Mouse (Mus musculus): Measurements from ENCODE around the gene Ttc29. TPM values are rescaled to one million over a fixed set of nuclear protein-coding genes. Genes with fewer than 3 reads are reported as not detected.

Ttc29 gene
- not detected in 2 replicates for polyA plus RNA-seq (2012; rRNA removed)

GRCm38 (mm10) chr8:78213074-78213473 lies at the start of gene Ttc29:
Gene Ttc29 (plus strand): TSS chr8:78213297.
- TF ChIP-seq CTCF (IDR thresholded peaks at IDR 0.05; ENCODE audit: borderline replicate concordance, control insufficient read depth, extremely low read depth, insufficient read depth, low read length, poor library complexity) = no peak
- no peak for TF ChIP-seq POLR2A (IDR thresholded peaks at IDR 0.05; ENCODE audit: control insufficient read depth, extremely low read depth, insufficient read depth, low read length, poor library complexity)
- no peaks in the 10 kb centered on the region for H3K27me3 ChIP-seq (ENCODE audit: control insufficient read depth, insufficient read depth, low read length)
- H3K27ac ChIP-seq (ENCODE audit: control insufficient read depth, insufficient read depth, low read length) = no peak within 1 kb of the TSS
- H3K36me3 ChIP-seq (ENCODE audit: control insufficient read depth, insufficient read depth, low read length) = no peaks in the 10 kb centered on the region
- 31% methylated on average over 11 of the region's 11 CpGs for WGBS
- DNase-seq = no peak
- no peaks in the 10 kb centered on the region for H3K4me1 ChIP-seq (replicated peaks; ENCODE audit: control insufficient read depth, insufficient read depth, low read length)
- H3K4me3 ChIP-seq (ENCODE audit: control insufficient read depth, insufficient read depth, low read length) = no peak within 1 kb of the TSS

GRCm38 (mm10) chr8:78171351-78171750 lies 41.7 kb upstream of the Ttc29 start:
- TF ChIP-seq POLR2A (IDR thresholded peaks at IDR 0.05; ENCODE audit: control insufficient read depth, extremely low read depth, insufficient read depth, low read length, poor library complexity) = no peak
- TF ChIP-seq CTCF (IDR thresholded peaks at IDR 0.05; ENCODE audit: borderline replicate concordance, control insufficient read depth, extremely low read depth, insufficient read depth, low read length, poor library complexity) = no peak
- DNase-seq = no peak
- WGBS = 84% methylated on average over 1 of the region's 1 CpGs
- H3K27me3 ChIP-seq (ENCODE audit: control insufficient read depth, insufficient read depth, low read length) = no peaks in the 10 kb centered on the region
- H3K4me3 ChIP-seq (ENCODE audit: control insufficient read depth, insufficient read depth, low read length) = no peak overlapping the region
- no peak overlapping the region for H3K27ac ChIP-seq (ENCODE audit: control insufficient read depth, insufficient read depth, low read length)
- no peaks in the 10 kb centered on the region for H3K4me1 ChIP-seq (replicated peaks; ENCODE audit: control insufficient read depth, insufficient read depth, low read length)
- H3K36me3 ChIP-seq (ENCODE audit: control insufficient read depth, insufficient read depth, low read length) = no peaks in the 10 kb centered on the region

- TF ChIP-seq POLR2A (IDR thresholded peaks at IDR 0.05; ENCODE audit: control insufficient read depth, extremely low read depth, insufficient read depth, low read length, poor library complexity) (no peak), CTCF (IDR thresholded peaks at IDR 0.05; ENCODE audit: borderline replicate concordance, control insufficient read depth, extremely low read depth, insufficient read depth, low read length, poor library complexity) (no peak)
- Histone ChIP-seq H3K36me3 (ENCODE audit: control insufficient read depth, insufficient read depth, low read length) (no peaks in the 10 kb centered on the region), H3K27me3 (ENCODE audit: control insufficient read depth, insufficient read depth, low read length) (no peaks in the 10 kb centered on the region), H3K4me1 (replicated peaks; ENCODE audit: control insufficient read depth, insufficient read depth, low read length) (no peaks in the 10 kb centered on the region), H3K4me3 (ENCODE audit: control insufficient read depth, insufficient read depth, low read length) (no peak overlapping the region), H3K27ac (ENCODE audit: control insufficient read depth, insufficient read depth, low read length) (no peak overlapping the region)
- no peak for DNase-seq
- 89% methylated on average over 7 of the region's 7 CpGs for WGBS
Observed at GRCm38 (mm10) chr8:78182654-78183053, 30.4 kb upstream of the Ttc29 start.

- H3K36me3 ChIP-seq (ENCODE audit: control insufficient read depth, insufficient read depth, low read length) = no peaks in the 10 kb centered on the region
- no peak overlapping the region for H3K4me3 ChIP-seq (ENCODE audit: control insufficient read depth, insufficient read depth, low read length)
- H3K4me1 ChIP-seq (replicated peaks; ENCODE audit: control insufficient read depth, insufficient read depth, low read length) = no peaks in the 10 kb centered on the region
- no peak for DNase-seq
- no peaks in the 10 kb centered on the region for H3K27me3 ChIP-seq (ENCODE audit: control insufficient read depth, insufficient read depth, low read length)
- 91% methylated on average over 6 of the region's 6 CpGs for whole genome bisulfite sequencing
- H3K27ac ChIP-seq (ENCODE audit: control insufficient read depth, insufficient read depth, low read length) = no peak overlapping the region
- TF ChIP-seq CTCF (IDR thresholded peaks at IDR 0.05; ENCODE audit: borderline replicate concordance, control insufficient read depth, extremely low read depth, insufficient read depth, low read length, poor library complexity) (no peak), POLR2A (IDR thresholded peaks at IDR 0.05; ENCODE audit: control insufficient read depth, extremely low read depth, insufficient read depth, low read length, poor library complexity) (no peak)
Observed at GRCm38 (mm10) chr8:78183414-78183813, 29.7 kb upstream of the Ttc29 start.

GRCm38 (mm10) chr8:78187087-78187486 lies 26.0 kb upstream of the Ttc29 start:
- DNase-seq = no peak
- no peak for TF ChIP-seq CTCF (IDR thresholded peaks at IDR 0.05; ENCODE audit: borderline replicate concordance, control insufficient read depth, extremely low read depth, insufficient read depth, low read length, poor library complexity)
- H3K4me1 ChIP-seq (replicated peaks; ENCODE audit: control insufficient read depth, insufficient read depth, low read length) = no peaks in the 10 kb centered on the region
- no peaks in the 10 kb centered on the region for H3K27me3 ChIP-seq (ENCODE audit: control insufficient read depth, insufficient read depth, low read length)
- no peaks in the 10 kb centered on the region for H3K36me3 ChIP-seq (ENCODE audit: control insufficient read depth, insufficient read depth, low read length)
- no peak overlapping the region for H3K27ac ChIP-seq (ENCODE audit: control insufficient read depth, insufficient read depth, low read length)
- H3K4me3 ChIP-seq (ENCODE audit: control insufficient read depth, insufficient read depth, low read length) = no peak overlapping the region

GRCm38 (mm10) chr8:78204229-78204628 lies 8.9 kb upstream of the Ttc29 start:
- Histone ChIP-seq H3K4me3 (ENCODE audit: control insufficient read depth, insufficient read depth, low read length) (no peak overlapping the region), H3K36me3 (ENCODE audit: control insufficient read depth, insufficient read depth, low read length) (no peaks in the 10 kb centered on the region), H3K27ac (ENCODE audit: control insufficient read depth, insufficient read depth, low read length) (no peak overlapping the region), H3K27me3 (ENCODE audit: control insufficient read depth, insufficient read depth, low read length) (no peaks in the 10 kb centered on the region), H3K4me1 (replicated peaks; ENCODE audit: control insufficient read depth, insufficient read depth, low read length) (no peaks in the 10 kb centered on the region)
- 27% methylated on average over 5 of the region's 5 CpGs for WGBS
- TF ChIP-seq POLR2A (IDR thresholded peaks at IDR 0.05; ENCODE audit: control insufficient read depth, extremely low read depth, insufficient read depth, low read length, poor library complexity) (no peak), CTCF (IDR thresholded peaks at IDR 0.05; ENCODE audit: borderline replicate concordance, control insufficient read depth, extremely low read depth, insufficient read depth, low read length, poor library complexity) (no peak)
- no peak for DNase-seq

GRCm38 (mm10) chr8:78210424-78210823 lies 2.7 kb upstream of the Ttc29 start:
- TF ChIP-seq CTCF (IDR thresholded peaks at IDR 0.05; ENCODE audit: borderline replicate concordance, control insufficient read depth, extremely low read depth, insufficient read depth, low read length, poor library complexity) (no peak), POLR2A (IDR thresholded peaks at IDR 0.05; ENCODE audit: control insufficient read depth, extremely low read depth, insufficient read depth, low read length, poor library complexity) (no peak)
- DNase-seq = no peak
- no peaks in the 10 kb centered on the region for H3K36me3 ChIP-seq (ENCODE audit: control insufficient read depth, insufficient read depth, low read length)
- WGBS = 40% methylated on average over 3 of the region's 3 CpGs
- H3K27me3 ChIP-seq (ENCODE audit: control insufficient read depth, insufficient read depth, low read length) = no peaks in the 10 kb centered on the region
- H3K27ac ChIP-seq (ENCODE audit: control insufficient read depth, insufficient read depth, low read length) = no peak overlapping the region
- H3K4me3 ChIP-seq (ENCODE audit: control insufficient read depth, insufficient read depth, low read length) = no peak overlapping the region
- no peaks in the 10 kb centered on the region for H3K4me1 ChIP-seq (replicated peaks; ENCODE audit: control insufficient read depth, insufficient read depth, low read length)

Data from thymus, adult 2 months (tissue).